Mouse (Mus musculus): ENCODE measurements at regions not wholly inside any gene's neighbourhood (a gene's known extent, or its start where the extent isn't known, plus 50 kb on each side); places are given as distances from the start of the nearest gene placed in this dataset.

DNA sequence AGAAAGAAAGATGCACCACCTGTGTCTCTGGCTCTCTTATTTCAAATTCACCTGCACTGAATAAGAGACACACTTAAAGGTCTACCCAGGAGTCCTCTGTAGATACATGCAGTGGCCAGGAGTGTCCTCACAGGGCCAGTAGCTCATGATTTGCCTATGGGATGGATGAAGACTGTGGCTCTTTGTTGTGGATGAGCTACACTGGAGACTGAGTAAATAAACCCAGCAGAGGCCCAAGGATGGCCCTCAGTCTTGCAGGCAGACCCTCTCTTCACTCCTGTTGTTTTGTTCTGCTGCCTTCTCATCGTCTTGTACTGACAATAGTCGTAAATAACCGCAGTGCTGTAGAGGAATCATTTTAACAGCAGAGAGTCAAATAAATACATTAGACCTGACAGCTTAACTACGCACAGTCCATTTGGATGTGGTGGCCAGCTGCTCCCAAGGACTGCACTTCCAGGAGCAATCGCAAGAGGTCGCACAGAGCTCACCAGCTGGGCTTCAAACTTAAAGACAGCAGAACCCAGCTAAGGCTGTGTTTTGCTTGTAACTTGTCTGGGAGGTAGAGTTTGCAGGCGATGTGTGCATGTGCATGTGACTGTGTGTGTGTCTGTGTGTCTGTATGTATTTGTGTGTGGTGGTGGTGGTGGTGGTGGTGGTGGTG, 328.6 kb upstream of the Camk1g start:
- WGBS: 7% methylated on average over 7 of the region's 7 CpGs
- no peaks in the 10 kb centered on the region for H3K36me3 ChIP-seq (ENCODE audit: insufficient read depth)
- peak; percentile 32; the same call in 1 of the 2 replicates for ATAC-seq (ENCODE audit: insufficient read depth)
- H3K4me1 ChIP-seq (ENCODE audit: insufficient read depth): no peaks in the 10 kb centered on the region
- no peak overlapping the region for H3K27ac ChIP-seq (ENCODE audit: low read depth)
- no peak overlapping the region for H3K4me3 ChIP-seq (ENCODE audit: low read depth, low read length)
- peak; percentile 94 for DNase-seq
- H3K4me2 ChIP-seq: no peak overlapping the region
- H3K9ac ChIP-seq: no peak overlapping the region
- peak; percentile 97 for TF ChIP-seq CTCF (IDR thresholded peaks at IDR 0.05; ENCODE audit: low read depth)
- no peaks in the 10 kb centered on the region for H3K27me3 ChIP-seq (ENCODE audit: insufficient read depth, low read length)
- H3K9me3 ChIP-seq (ENCODE audit: low read depth, low read length): no peaks in the 10 kb centered on the region

DNA sequence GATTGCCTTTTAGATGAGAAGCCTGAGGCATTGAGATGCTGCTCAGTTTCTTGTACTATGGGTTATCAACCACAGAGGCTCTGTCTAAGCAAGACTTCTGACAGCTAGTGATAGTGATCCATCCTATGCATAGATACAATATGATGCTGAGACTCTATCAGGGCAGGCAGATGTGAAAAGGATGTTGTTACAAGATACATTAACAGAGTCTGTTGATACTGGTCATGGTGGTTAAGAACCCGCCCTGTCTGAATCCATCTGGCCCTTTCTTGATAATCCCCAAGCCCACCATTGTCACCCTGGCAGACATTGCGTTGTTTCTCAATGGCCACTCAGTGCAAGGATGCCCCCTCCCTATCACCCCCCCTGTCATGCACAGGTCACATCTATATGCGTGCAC, 327.8 kb upstream of the Camk1g start:
- ATAC-seq (ENCODE audit: insufficient read depth): no peak
- no peak overlapping the region for H3K4me3 ChIP-seq (ENCODE audit: low read depth, low read length)
- H3K27ac ChIP-seq (ENCODE audit: low read depth): no peak overlapping the region
- no peak overlapping the region for H3K4me2 ChIP-seq
- H3K27me3 ChIP-seq (ENCODE audit: insufficient read depth, low read length): no peaks in the 10 kb centered on the region
- H3K9ac ChIP-seq: no peak overlapping the region
- no peak for DNase-seq
- H3K36me3 ChIP-seq (ENCODE audit: insufficient read depth): no peaks in the 10 kb centered on the region
- WGBS: 90% methylated on average over 3 of the region's 3 CpGs
- no peaks in the 10 kb centered on the region for H3K9me3 ChIP-seq (ENCODE audit: low read depth, low read length)
- no peaks in the 10 kb centered on the region for H3K4me1 ChIP-seq (ENCODE audit: insufficient read depth)
- TF ChIP-seq CTCF (IDR thresholded peaks at IDR 0.05; ENCODE audit: low read depth): no peak

DNA sequence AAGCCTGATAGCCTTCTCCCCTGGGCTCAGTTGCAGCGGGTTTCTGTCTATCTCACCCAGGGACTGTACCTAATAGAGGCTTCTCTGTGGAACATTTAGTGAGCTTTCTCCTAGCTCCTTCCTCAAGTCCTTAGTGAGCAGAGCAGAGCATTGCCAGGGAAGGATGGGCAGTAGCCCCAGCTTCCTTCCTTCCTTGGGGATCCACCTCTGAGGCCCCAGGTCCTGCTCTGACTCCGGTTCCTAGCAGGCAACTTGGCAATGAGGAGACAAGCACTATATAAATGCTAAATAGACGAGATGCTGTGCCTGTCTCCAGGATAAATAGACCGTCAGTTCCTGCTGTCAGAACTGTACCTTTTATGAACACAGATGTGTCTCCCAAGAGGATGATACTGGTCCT, 326.9 kb upstream of the Camk1g start:
- DNase-seq: no peak
- Histone ChIP-seq H3K4me2 (no peak overlapping the region), H3K4me3 (ENCODE audit: low read depth, low read length) (no peak overlapping the region), H3K27ac (ENCODE audit: low read depth) (no peak overlapping the region), H3K9ac (no peak overlapping the region), H3K4me1 (ENCODE audit: insufficient read depth) (no peaks in the 10 kb centered on the region), H3K27me3 (ENCODE audit: insufficient read depth, low read length) (no peaks in the 10 kb centered on the region), H3K9me3 (ENCODE audit: low read depth, low read length) (no peaks in the 10 kb centered on the region), H3K36me3 (ENCODE audit: insufficient read depth) (no peaks in the 10 kb centered on the region)
- TF ChIP-seq CTCF (IDR thresholded peaks at IDR 0.05; ENCODE audit: low read depth): no peak
- ATAC-seq (ENCODE audit: insufficient read depth): no peak
- WGBS: 49% methylated on average over 4 of the region's 4 CpGs

DNA sequence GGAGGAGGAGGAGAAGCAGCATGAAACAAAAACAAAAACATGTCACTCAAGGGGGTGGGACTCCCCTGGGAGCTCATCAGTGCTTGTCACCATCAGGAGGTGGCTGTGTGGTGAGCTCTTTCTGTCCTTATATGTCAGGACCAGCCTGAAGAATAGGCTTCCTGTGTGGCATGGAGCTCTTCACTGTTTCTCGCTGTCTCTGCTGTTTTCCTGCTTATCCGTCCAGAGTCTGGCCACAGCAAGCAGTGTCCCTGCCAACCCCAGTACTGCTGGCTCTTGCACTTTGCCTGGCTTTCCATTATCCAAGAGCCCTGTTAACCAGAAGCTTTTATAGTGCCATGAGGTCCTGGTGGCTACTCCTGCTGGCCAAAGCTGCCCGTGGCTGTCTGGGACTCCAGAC, 322.9 kb upstream of the Camk1g start:
- H3K36me3 ChIP-seq (ENCODE audit: insufficient read depth): no peaks in the 10 kb centered on the region
- WGBS: 23% methylated on average over 3 of the region's 3 CpGs
- H3K9ac ChIP-seq: no peak overlapping the region
- H3K27me3 ChIP-seq (ENCODE audit: insufficient read depth, low read length): no peaks in the 10 kb centered on the region
- no peak overlapping the region for H3K27ac ChIP-seq (ENCODE audit: low read depth)
- H3K4me3 ChIP-seq (ENCODE audit: low read depth, low read length): no peak overlapping the region
- no peak overlapping the region for H3K4me2 ChIP-seq
- ATAC-seq (ENCODE audit: insufficient read depth) (no peak), DNase-seq (no peak)
- no peak for TF ChIP-seq CTCF (IDR thresholded peaks at IDR 0.05; ENCODE audit: low read depth)
- no peaks in the 10 kb centered on the region for H3K9me3 ChIP-seq (ENCODE audit: low read depth, low read length)
- H3K4me1 ChIP-seq (ENCODE audit: insufficient read depth): no peaks in the 10 kb centered on the region

DNA sequence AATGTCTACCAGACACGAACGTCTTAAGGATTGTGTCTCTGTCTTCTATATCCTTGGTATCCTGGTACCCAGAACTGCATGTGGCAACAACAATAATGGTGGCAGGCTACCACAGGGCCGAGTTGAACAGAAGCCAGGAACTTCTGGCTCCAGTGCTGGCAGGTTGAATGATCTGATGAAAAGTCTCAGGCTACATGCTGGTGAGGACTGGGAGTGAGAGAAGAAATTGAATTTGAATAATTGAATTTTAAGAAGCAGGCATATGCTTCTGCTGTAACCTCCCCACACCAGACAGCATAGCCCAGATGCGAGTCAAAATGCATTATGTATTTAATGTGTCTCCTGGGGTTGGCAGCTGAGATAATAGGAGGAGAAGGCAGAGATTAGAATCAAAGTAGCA, 319.5 kb upstream of the Camk1g start:
- H3K9me3 ChIP-seq (ENCODE audit: low read depth, low read length): no peaks in the 10 kb centered on the region
- WGBS: 55% methylated on average over 4 of the region's 4 CpGs
- H3K27me3 ChIP-seq (ENCODE audit: insufficient read depth, low read length): no peaks in the 10 kb centered on the region
- no peak overlapping the region for H3K27ac ChIP-seq (ENCODE audit: low read depth)
- no peaks in the 10 kb centered on the region for H3K4me1 ChIP-seq (ENCODE audit: insufficient read depth)
- ATAC-seq (ENCODE audit: insufficient read depth) (no peak), DNase-seq (no peak)
- no peak overlapping the region for H3K4me3 ChIP-seq (ENCODE audit: low read depth, low read length)
- H3K9ac ChIP-seq: no peak overlapping the region
- no peak for TF ChIP-seq CTCF (IDR thresholded peaks at IDR 0.05; ENCODE audit: low read depth)
- no peaks in the 10 kb centered on the region for H3K36me3 ChIP-seq (ENCODE audit: insufficient read depth)
- no peak overlapping the region for H3K4me2 ChIP-seq

DNA sequence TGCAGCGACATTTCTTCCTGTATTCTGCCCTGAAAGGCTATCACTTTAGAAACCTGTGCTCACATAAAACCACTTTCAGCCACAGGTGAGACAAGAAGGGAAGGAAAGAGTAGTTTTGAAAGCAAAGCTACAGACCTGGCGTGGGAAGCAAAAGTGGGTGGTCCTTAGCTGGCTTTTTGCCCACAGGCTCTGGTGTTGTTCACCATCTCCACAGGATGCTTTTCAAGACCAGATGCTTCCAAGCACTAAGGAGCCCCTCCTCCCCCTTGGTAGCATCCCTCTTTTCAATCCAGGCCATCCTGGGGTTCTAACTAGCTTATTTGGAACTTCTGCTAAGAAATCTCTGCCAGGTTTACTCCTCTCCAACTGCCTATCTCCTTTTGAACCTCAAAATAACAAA, 312.8 kb upstream of the Camk1g start:
- Histone ChIP-seq H3K27me3 (ENCODE audit: insufficient read depth, low read length) (no peaks in the 10 kb centered on the region), H3K36me3 (ENCODE audit: insufficient read depth) (no peaks in the 10 kb centered on the region), H3K4me1 (ENCODE audit: insufficient read depth) (no peaks in the 10 kb centered on the region), H3K4me2 (no peak overlapping the region), H3K9me3 (ENCODE audit: low read depth, low read length) (no peaks in the 10 kb centered on the region), H3K27ac (ENCODE audit: low read depth) (no peak overlapping the region), H3K9ac (no peak overlapping the region), H3K4me3 (ENCODE audit: low read depth, low read length) (no peak overlapping the region)
- no peak for DNase-seq
- ATAC-seq (ENCODE audit: insufficient read depth): no peak
- WGBS: 64% methylated on average over 2 of the region's 2 CpGs
- no peak for TF ChIP-seq CTCF (IDR thresholded peaks at IDR 0.05; ENCODE audit: low read depth)

DNA sequence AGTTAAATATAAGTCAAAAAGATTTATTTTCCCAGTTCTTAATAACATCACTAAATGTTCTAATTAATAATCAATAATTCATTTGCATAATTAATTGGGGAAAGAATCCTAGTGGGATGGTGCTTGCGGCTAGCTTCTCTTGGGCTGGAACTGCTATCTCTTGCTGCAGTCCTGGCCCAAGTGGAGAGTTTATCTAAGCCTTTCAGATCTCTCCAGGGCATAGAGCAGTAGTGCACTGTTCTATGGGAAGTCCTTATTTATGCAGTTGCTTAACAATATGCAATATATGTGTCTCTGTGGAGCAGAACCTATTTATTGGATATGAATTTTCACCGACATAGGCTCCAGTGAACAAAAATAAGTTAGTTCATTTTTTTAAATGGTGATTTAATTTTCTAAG, 308.4 kb upstream of the Camk1g start:
- no peak for TF ChIP-seq CTCF (IDR thresholded peaks at IDR 0.05; ENCODE audit: low read depth)
- H3K4me2 ChIP-seq: no peak overlapping the region
- no peaks in the 10 kb centered on the region for H3K36me3 ChIP-seq (ENCODE audit: insufficient read depth)
- H3K27me3 ChIP-seq (ENCODE audit: insufficient read depth, low read length): no peaks in the 10 kb centered on the region
- H3K9ac ChIP-seq: no peak overlapping the region
- no peaks in the 10 kb centered on the region for H3K4me1 ChIP-seq (ENCODE audit: insufficient read depth)
- WGBS: 92% methylated on average over 2 of the region's 2 CpGs
- DNase-seq (no peak), ATAC-seq (ENCODE audit: insufficient read depth) (no peak)
- no peak overlapping the region for H3K4me3 ChIP-seq (ENCODE audit: low read depth, low read length)
- H3K9me3 ChIP-seq (ENCODE audit: low read depth, low read length): no peaks in the 10 kb centered on the region
- no peak overlapping the region for H3K27ac ChIP-seq (ENCODE audit: low read depth)

Data from lung, embryonic 14.5 days (tissue).